Mouse (Mus musculus) forebrain, embryonic 12.5 days (tissue): ENCODE data around the gene Gm9376. TPM values are rescaled to one million over a fixed set of nuclear protein-coding genes. Genes with fewer than 3 reads are reported as not detected.

Source experiments
- ATAC-seq: fragments of 200-750 bp; cut with Nextera tagmentation; 2 replicates; pipeline ENCODE4 v1.8.0; 2017; ENCODE audit warnings: moderate TSS enrichment; ENCODE audit not compliant: low FRiP score
- H3K27ac ChIP-seq: fragments of 300-500 bp; sonication (generic); 2 replicates; pipeline ENCODE4 v1.5.1; 2016; ENCODE audit warnings: mild to moderate bottlenecking
- H3K27me3 ChIP-seq: fragments of 300-500 bp; sonication (generic); 2 replicates; pipeline ENCODE4 v1.6.1; 2016; ENCODE audit warnings: mild to moderate bottlenecking
- H3K36me3 ChIP-seq: fragments of 300-500 bp; sonication (generic); replicated peaks from 2 replicates; pipeline ENCODE4 v1.6.1; 2016; ENCODE audit warnings: mild to moderate bottlenecking
- H3K4me1 ChIP-seq: fragments of 300-500 bp; sonication (generic); 2 replicates; pipeline ENCODE4 v1.6.1; 2016
- H3K4me2 ChIP-seq: fragments of 300-500 bp; sonication (generic); 2 replicates; pipeline ENCODE4 v1.6.1; 2016; ENCODE audit warnings: mild to moderate bottlenecking, moderate library complexity
- H3K4me3 ChIP-seq: fragments of 300-500 bp; sonication (generic); replicated peaks from 2 replicates; pipeline ENCODE4 v1.5.1; 2016; ENCODE audit warnings: mild to moderate bottlenecking
- H3K9ac ChIP-seq: fragments of 300-500 bp; sonication (generic); 2 replicates; pipeline ENCODE4 v1.6.1; 2016; ENCODE audit warnings: mild to moderate bottlenecking
- H3K9me3 ChIP-seq: fragments of 300-500 bp; sonication (generic); 2 replicates; pipeline ENCODE4 v1.6.1; 2016
- WGBS: fragments of 180-500 bp; shearing (Covaris S2); methylation state at CpG from one replicate; pipeline ENCODE4 v1.1.7; 2016; 5-methylcytosine and 5-hydroxymethylcytosine counted together
- polyA plus RNA-seq: library from polyadenylated mRNA; unstranded; fragments of >200 nt; fragmentation: Nextera tagmentation; extraction: Ambion mirVana; gene quantifications from 2 replicates; pipeline ENCODE4 v1.2.1, GENCODE M21; 2016

Gene Gm9376
- polyA plus RNA-seq, 1 experiment from 2014 or later = not detected

DNA sequence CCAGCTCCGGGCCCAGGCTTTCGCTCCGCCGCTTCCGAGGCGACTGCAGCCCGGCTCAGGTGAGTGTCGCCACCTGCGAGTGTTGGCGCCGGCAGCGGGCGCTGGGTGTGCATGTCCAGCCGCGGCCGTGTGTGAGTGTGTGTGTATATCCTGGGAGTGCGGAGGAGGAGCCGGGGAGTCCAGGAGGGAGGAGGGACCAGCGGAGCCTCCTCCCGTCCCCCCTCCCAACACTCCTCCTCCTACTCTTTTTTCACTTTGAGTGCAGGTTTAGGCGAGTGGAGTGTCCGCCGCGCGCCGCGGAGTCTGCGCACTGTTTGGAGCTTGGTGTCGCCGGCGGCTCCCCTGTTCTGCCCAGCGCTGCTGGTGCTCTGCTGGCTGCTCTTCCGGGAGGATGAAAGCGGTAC is 29.9 kb upstream of the Gm9376 start, which contains the start of gene Sox21:
Gene Sox21, minus strand, starts transcription at position 145 of the 404 bp plus-strand sequence.
- WGBS = under 1% methylated on average over 34 of the region's 34 CpGs
- peak within 1 kb of the TSS; percentile 75 for H3K4me2 ChIP-seq
- H3K9ac ChIP-seq = peak within 1 kb of the TSS; percentile 90
- peaks cover 17% of the 10 kb centered on the region for H3K36me3 ChIP-seq
- peaks cover 27% of the 10 kb centered on the region for H3K4me1 ChIP-seq
- peak within 1 kb of the TSS; percentile 95 for H3K27ac ChIP-seq
- H3K27me3 ChIP-seq = peaks cover 28% of the 10 kb centered on the region
- H3K9me3 ChIP-seq = no peaks in the 10 kb centered on the region
- peak; percentile 83 for ATAC-seq
- H3K4me3 ChIP-seq = peak within 1 kb of the TSS; percentile 83

DNA sequence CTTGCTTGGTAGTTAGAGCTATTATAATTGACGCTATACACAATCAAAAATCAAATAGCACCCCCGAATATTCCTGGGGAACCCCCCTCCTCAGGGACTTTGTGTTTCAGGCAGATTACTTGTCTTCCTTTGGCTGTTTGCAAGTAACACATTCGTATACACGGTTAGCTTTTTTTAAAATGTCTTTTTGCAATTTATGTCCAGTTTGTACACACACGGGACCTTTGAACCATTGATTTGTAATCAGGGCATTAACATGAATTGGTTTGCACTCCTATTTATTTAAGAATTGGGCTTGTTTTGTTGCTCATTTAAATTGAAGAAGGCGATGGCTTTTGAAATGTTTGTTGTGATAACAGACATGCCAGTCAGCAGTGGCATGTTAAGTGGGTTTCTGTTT is 29.0 kb upstream of the Gm9376 start:
- peaks cover 19% of the 10 kb centered on the region for H3K4me1 ChIP-seq
- H3K27ac ChIP-seq = no peak overlapping the region
- H3K9ac ChIP-seq = no peak overlapping the region
- no peak for ATAC-seq
- peak overlapping the region; percentile 75 for H3K4me2 ChIP-seq
- H3K9me3 ChIP-seq = no peaks in the 10 kb centered on the region
- H3K27me3 ChIP-seq = peaks cover 28% of the 10 kb centered on the region
- H3K36me3 ChIP-seq = peaks cover 17% of the 10 kb centered on the region
- WGBS = 5% methylated on average over 6 of the region's 6 CpGs
- peak overlapping the region; percentile 83 for H3K4me3 ChIP-seq

DNA sequence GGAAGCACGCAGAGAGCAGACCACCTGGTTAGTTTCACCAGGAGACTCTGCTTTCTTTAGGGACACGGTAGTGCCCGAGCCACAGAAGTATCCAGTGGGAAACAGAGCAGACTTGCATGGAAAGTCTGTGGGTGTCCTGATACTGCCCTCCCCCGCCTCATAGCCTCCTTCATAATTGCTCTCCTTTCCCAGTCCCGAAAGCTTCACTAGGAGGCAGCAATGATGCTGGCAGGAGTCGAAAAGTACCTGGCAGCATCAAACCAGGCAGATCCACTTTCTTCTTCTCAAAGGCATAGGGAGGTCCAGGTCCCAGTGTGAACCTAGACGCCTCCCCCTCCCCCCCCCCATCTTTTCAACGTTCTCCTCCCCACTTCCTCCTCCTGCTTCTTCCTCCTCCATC is 27.4 kb upstream of the Gm9376 start:
- Histone ChIP-seq H3K9ac (no peak overlapping the region), H3K4me1 (peaks cover 16% of the 10 kb centered on the region), H3K27ac (no peak overlapping the region), H3K9me3 (peaks cover 13% of the 10 kb centered on the region), H3K27me3 (peaks cover 28% of the 10 kb centered on the region), H3K36me3 (peaks cover 12% of the 10 kb centered on the region), H3K4me3 (no peak overlapping the region), H3K4me2 (no peak overlapping the region)
- WGBS = 5% methylated on average over 8 of the region's 8 CpGs
- ATAC-seq = no peak

DNA sequence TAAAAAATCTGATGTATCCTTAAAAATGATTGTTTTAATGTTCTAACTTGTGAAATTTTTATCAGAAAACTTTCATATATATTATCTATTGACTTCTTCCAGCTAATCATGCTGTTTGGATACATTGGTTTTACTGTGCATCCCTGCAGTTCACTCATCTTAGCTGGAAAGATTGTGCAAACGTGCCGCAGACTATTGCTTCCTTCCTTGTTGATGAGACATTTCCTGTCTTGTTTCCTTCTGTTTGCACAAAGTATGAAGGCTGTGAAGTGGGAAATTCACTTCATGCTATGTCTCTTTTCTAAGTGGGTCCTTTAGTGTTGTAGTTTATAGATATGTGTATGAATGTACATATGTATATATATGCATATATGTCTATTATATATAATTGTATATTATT is 25.3 kb upstream of the Gm9376 start:
- no peak overlapping the region for H3K4me3 ChIP-seq
- H3K4me1 ChIP-seq = peaks cover 7% of the 10 kb centered on the region
- no peaks in the 10 kb centered on the region for H3K36me3 ChIP-seq
- peaks cover 24% of the 10 kb centered on the region for H3K27me3 ChIP-seq
- H3K9me3 ChIP-seq = peaks cover 13% of the 10 kb centered on the region
- H3K4me2 ChIP-seq = no peak overlapping the region
- WGBS = 94% methylated on average over 2 of the region's 2 CpGs
- no peak overlapping the region for H3K9ac ChIP-seq
- H3K27ac ChIP-seq = no peak overlapping the region
- no peak for ATAC-seq

DNA sequence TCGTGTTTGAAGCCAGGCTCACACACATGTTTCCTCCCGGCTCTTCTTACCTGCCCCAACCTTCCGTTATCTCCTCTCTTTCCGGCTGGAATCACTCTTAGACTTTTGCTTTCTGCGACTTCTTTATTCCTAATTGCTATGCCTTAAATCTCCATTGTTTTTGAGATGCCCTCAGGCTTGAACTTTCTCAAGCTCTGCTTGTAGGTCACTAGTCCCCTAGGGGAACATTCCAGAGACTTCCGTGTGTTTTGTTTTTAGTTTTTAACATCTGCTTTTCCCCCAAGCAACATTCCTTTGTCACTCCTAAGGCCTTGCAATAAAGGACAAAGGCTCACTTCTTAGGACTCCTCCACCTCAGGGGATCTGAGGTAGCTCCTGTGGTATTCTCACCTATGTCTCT is 13.4 kb upstream of the Gm9376 start:
- Histone ChIP-seq H3K27me3 (no peaks in the 10 kb centered on the region), H3K4me2 (no peak overlapping the region), H3K4me1 (no peaks in the 10 kb centered on the region), H3K36me3 (no peaks in the 10 kb centered on the region), H3K9ac (no peak overlapping the region), H3K9me3 (0 out of 2 replicates have a peak, but pooled peaks cover 2% of the 10 kb centered on the region), H3K4me3 (no peak overlapping the region), H3K27ac (no peak overlapping the region)
- ATAC-seq = no peak
- WGBS = 94% methylated on average over 6 of the region's 6 CpGs

DNA sequence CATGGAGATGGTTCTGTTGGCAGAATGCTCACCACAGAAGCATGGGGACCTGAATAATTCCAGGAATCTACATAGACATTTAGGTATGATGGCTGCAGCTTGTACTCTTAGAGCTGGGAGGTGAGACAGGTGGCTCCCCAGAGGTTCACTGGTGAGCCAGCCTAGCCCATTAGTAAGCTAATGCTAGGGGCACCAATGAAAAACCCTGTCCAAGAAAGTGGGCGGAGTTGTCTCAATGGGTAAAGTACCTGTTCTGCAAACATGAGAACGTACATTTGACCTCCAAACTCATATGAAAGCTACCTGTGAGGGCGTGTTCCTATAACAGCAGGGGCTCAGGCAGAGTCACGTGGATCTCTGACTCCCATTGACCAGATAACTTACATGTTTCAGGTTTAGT is 2.1 kb downstream of the Gm9376 start:
- WGBS = 86% methylated on average over 4 of the region's 4 CpGs
- no peak for ATAC-seq
- no peak overlapping the region for H3K27ac ChIP-seq
- H3K36me3 ChIP-seq = no peaks in the 10 kb centered on the region
- peaks cover 6% of the 10 kb centered on the region; the same call in 1 of the 2 replicates for H3K27me3 ChIP-seq
- H3K9ac ChIP-seq = no peak overlapping the region
- H3K4me1 ChIP-seq = no peaks in the 10 kb centered on the region
- H3K4me3 ChIP-seq = no peak overlapping the region
- H3K4me2 ChIP-seq = no peak overlapping the region
- no peaks in the 10 kb centered on the region for H3K9me3 ChIP-seq

DNA sequence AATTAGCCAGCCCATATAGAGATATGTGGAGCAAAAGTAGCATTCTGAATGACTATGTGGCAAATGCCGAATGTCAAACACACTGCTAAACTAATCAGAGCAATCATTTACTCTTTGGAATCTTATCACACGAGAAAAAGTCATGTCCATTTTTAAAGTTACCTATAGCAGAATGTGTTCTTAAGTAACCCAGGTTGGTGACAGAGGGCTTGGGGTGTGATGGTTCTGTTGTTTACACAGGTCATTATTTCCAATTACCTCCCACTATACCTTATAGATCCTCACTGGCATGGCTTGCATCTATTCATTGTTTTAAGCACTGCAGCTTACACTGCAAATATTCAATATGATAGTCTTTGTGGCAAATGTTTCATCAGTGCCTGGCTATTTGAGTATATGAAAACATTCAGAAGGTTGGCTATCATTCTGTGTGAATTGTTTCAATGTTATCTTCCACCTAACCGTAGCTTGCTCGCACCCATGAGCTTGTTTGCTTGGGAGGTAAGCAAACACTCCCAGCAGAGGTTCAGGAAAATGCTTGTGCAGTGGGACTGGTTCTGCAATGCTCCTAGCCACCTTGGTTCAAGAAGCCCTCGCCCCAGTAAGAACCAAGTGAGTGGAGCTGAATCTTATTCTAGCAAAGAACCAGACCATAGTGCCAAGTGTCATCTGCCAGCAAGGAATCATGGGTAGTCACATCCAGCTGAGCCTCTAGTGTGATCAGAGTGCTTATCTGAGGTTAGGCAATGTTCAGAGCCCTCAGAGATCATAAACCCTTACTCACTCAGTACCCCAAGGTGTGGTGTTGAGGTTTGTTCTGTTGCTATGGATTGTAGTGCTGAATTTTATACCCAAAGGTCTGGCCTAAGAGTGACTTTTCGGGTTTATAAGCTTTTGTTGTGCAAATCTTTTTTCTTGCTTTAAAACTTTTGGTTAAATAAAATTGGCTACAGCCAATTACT is 6.1 kb downstream of the Gm9376 start:
- H3K4me2 ChIP-seq = no peak overlapping the region
- no peaks in the 10 kb centered on the region for H3K4me1 ChIP-seq
- H3K9me3 ChIP-seq = no peaks in the 10 kb centered on the region
- no peak overlapping the region for H3K4me3 ChIP-seq
- WGBS = 89% methylated on average over 6 of the region's 6 CpGs
- no peak overlapping the region for H3K9ac ChIP-seq
- H3K27me3 ChIP-seq = peaks cover 6% of the 10 kb centered on the region; the same call in 1 of the 2 replicates
- no peak for ATAC-seq
- no peak overlapping the region for H3K27ac ChIP-seq
- H3K36me3 ChIP-seq = no peaks in the 10 kb centered on the region

DNA sequence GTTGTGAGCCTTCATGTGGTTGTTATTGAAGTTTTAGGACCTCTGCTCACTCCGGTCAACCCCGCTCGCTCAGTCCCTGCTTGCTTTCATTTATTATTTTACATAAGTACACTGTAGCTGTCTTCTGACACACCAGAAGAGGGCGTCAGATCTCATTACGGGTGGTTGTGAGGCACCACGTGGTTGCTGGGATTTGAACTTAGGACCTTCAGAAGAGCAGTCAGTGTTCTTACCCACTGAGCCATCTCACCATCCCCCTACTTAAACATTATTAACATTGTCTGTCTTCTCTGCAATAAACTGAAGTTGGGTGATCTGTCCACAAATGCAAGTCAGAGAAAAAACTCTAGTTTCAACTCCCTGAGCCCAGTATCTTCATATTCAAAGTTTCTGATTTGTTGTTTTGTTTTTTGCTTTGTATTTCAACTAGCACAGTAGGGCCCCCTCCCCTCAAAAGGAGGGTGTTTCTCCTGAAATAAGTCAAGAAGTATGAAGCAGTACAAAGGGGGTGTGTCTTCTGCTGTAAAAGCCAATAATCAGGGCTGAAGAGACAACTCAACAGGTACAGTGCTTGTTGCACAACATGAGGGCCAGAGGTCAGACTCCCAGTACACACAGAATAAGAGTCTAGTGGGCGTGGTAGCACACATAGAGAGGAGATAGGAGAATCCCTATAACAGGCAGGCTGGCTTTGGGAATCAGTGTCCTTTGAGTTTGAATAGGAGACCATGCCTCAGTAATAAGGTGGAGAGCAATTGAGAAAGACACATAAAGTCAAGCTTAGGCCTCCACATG is 11.1 kb downstream of the Gm9376 start:
- ATAC-seq = no peak
- Histone ChIP-seq H3K4me2 (no peak overlapping the region), H3K27me3 (no peaks in the 10 kb centered on the region), H3K9ac (no peak overlapping the region), H3K36me3 (no peaks in the 10 kb centered on the region), H3K9me3 (peaks cover 11% of the 10 kb centered on the region), H3K27ac (no peak overlapping the region), H3K4me3 (no peak overlapping the region), H3K4me1 (no peaks in the 10 kb centered on the region)
- 87% methylated on average over 7 of the region's 7 CpGs for WGBS

DNA sequence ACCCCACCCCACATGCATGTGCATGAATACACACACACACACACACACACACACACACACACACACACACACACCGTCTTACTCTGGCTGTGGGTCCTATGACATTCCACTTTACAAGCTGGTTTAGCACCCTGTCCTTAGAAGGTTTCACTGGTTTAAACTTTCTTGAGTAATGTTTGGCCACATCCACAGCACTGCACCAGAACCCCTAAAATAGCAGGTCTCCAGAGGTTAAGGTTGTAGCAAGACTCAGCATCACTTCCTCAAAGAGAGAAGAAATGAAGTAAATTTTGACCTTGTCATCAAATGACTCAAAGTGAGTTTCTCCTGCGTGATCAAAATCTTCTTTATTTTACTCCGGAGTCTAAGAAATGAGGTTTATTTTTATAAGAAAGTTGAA is 15.5 kb downstream of the Gm9376 start:
- 91% methylated on average over 3 of the region's 3 CpGs for WGBS
- Histone ChIP-seq H3K4me2 (no peak overlapping the region), H3K4me1 (no peaks in the 10 kb centered on the region), H3K9me3 (peaks cover 11% of the 10 kb centered on the region), H3K9ac (no peak overlapping the region), H3K4me3 (no peak overlapping the region), H3K36me3 (no peaks in the 10 kb centered on the region), H3K27me3 (no peaks in the 10 kb centered on the region), H3K27ac (no peak overlapping the region)
- no peak for ATAC-seq

DNA sequence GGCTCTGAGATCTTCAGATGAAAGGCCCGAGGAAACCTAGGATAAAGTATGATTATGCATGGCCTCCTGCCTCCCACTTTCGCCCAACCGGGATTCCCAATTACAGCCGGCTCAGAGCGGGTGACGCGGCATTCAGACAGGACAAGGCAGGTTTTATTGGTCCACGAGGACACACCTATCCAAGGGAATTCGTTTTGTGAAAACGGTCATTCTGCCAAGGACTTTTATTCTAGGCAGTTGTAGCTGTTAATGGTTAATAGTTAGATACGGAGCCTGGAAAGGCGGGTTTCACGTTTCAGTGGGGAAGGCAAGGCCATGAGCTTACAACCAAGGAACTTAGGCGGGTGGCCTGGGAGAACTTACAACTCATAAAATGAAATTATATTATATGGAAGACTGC is 16.2 kb downstream of the Gm9376 start:
- Histone ChIP-seq H3K27ac (no peak overlapping the region), H3K9ac (no peak overlapping the region), H3K4me3 (no peak overlapping the region), H3K4me1 (no peaks in the 10 kb centered on the region), H3K27me3 (no peaks in the 10 kb centered on the region), H3K9me3 (peaks cover 11% of the 10 kb centered on the region), H3K36me3 (no peaks in the 10 kb centered on the region), H3K4me2 (no peak overlapping the region)
- ATAC-seq = no peak
- 82% methylated on average over 14 of the region's 14 CpGs for WGBS

DNA sequence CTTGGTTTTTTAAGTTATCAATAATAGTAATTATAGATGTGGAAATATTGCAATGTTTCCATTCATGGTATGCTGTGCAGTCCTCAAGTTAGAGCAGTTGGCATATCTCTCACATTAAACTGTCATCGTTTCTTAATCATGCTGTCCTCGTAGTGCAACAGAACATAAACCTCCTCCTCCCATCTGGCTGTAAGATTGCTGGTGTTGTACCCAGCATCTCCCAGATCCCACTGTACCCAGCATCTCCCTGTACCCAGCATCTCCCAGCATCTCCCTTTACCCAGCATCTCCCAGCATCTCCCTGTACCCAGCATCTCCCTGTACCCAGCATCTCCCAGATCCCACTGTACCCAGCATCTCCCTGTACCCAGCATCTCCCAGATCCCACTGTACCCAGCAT is 19.3 kb downstream of the Gm9376 start:
- no peak overlapping the region for H3K27ac ChIP-seq
- no peak for ATAC-seq
- 0 out of 2 replicates have a peak, but pooled peaks cover 4% of the 10 kb centered on the region for H3K27me3 ChIP-seq
- no peaks in the 10 kb centered on the region for H3K36me3 ChIP-seq
- H3K4me1 ChIP-seq = no peaks in the 10 kb centered on the region
- WGBS = 88% methylated on average over 2 of the region's 2 CpGs
- H3K9ac ChIP-seq = no peak overlapping the region
- H3K9me3 ChIP-seq = no peaks in the 10 kb centered on the region
- no peak overlapping the region for H3K4me3 ChIP-seq
- no peak overlapping the region for H3K4me2 ChIP-seq

DNA sequence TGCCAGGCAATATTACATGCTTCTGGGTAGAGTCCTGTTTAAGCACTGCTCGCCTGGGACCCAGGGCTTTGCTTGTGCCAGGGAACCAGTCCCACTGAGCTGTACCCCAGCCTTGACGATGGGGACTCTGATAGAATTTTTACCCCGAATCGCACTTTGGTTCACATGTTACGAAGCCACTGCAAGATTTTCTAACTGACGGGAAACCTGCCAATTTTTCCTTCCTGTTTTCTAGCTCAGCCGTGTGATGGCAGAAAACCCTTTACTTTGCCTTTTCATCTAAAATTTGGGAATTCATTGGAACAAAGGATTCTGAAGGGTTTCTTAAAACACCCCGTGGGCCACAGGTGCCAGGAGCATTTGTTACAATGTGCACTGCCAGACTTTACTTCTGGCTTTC is 22.4 kb downstream of the Gm9376 start:
- Histone ChIP-seq H3K4me2 (no peak overlapping the region), H3K4me3 (no peak overlapping the region), H3K9ac (no peak overlapping the region), H3K9me3 (no peaks in the 10 kb centered on the region), H3K27ac (no peak overlapping the region), H3K4me1 (no peaks in the 10 kb centered on the region), H3K36me3 (no peaks in the 10 kb centered on the region), H3K27me3 (0 out of 2 replicates have a peak, but pooled peaks cover 4% of the 10 kb centered on the region)
- no peak for ATAC-seq
- WGBS = 90% methylated on average over 8 of the region's 8 CpGs
